Mouse (Mus musculus) left cerebral cortex, postnatal 14 days (tissue): Measurements from ENCODE around the gene Unc93a2. TPM values are rescaled to one million over a fixed set of nuclear protein-coding genes. Genes with fewer than 3 reads are reported as not detected.
A peak's percentile ranks its signal among the peaks of the same experiment; 100 is the strongest.
"Not testable (repeated sequence)": the region's sequence is repeated elsewhere in the genome, so short reads cannot be mapped to it uniquely, and the experiment has no call there.

Experiments
- DNase-seq, 2 experiments: peaks; one replicate each; pipeline ENCODE4 v3.0.0; 2021 to 2022; ENCODE audit warnings: low spot score in 2 of 2, mixed read lengths in 1 of 2
- intact Hi-C: fragments of 180-260 bp; cut with DNase I; formaldehyde crosslinking; loops from one replicate; pipeline ENCODE4 v1.15.1; 2025
- total RNA-seq, 2 experiments: library from RNA; stranded (reverse); gene quantifications; 2 replicates each; pipeline ENCODE4 v1.2.3; 2021

Gene Unc93a2
- total RNA-seq, 2 experiments from 2014 or later = not detected

GRCm38 (mm10) chr17:7377907-7378306 lies 7.4 kb downstream of the Unc93a2 start:
- intact Hi-C loops, DNase-seq: not testable (repeated sequence)

- DNase-seq, intact Hi-C loops: not testable (repeated sequence)
These were observed 8.1 kb downstream of the Unc93a2 start for GRCm38 (mm10) chr17:7376951-7377700.

- DNase-seq, intact Hi-C loops: not testable (repeated sequence)
These were observed 13.4 kb downstream of the Unc93a2 start, which contains the start of gene Gm49630 for GRCm38 (mm10) chr17:7371879-7372278. Gene Gm49630, minus strand, starts transcription at chr17:7371979.

- DNase-seq, intact Hi-C loops: not testable (repeated sequence)
These were observed 15.9 kb downstream of the Unc93a2 start for GRCm38 (mm10) chr17:7369401-7369800.

GRCm38 (mm10) chr17:7366676-7367374 lies 18.4 kb downstream of the Unc93a2 start:
- peak; percentile 37 to 45 for DNase-seq

GRCm38 (mm10) chr17:7366265-7366664 lies 19.0 kb downstream of the Unc93a2 start:
- intact Hi-C loops, DNase-seq: not testable (repeated sequence)

More at GRCm38 (mm10) chr17:7366676-7367374, 18.4 kb downstream of the Unc93a2 start:
- intact Hi-C loops = not testable (repeated sequence)

- DNase-seq, intact Hi-C loops: not testable (repeated sequence)
These were observed 19.6 kb downstream of the Unc93a2 start for GRCm38 (mm10) chr17:7365615-7366014.

- peak; percentile 19 to 66 for DNase-seq
- intact Hi-C loops = not testable (repeated sequence)
These were observed 24.4 kb downstream of the Unc93a2 start for GRCm38 (mm10) chr17:7360749-7361465.

GRCm38 (mm10) chr17:7359806-7360205 lies 25.5 kb downstream of the Unc93a2 start:
- DNase-seq, intact Hi-C loops: not testable (repeated sequence)

- DNase-seq, intact Hi-C loops: not testable (repeated sequence)
These were observed 32.7 kb downstream of the Unc93a2 start, which contains the start of gene Ttll2 for GRCm38 (mm10) chr17:7352596-7352995. Gene Ttll2, minus strand, starts transcription at chr17:7352696.

GRCm38 (mm10) chr17:7348765-7349164 lies 36.5 kb downstream of the Unc93a2 start:
- intact Hi-C loops, DNase-seq: not testable (repeated sequence)

- peak in 1 of 2 experiments; percentile 35 for DNase-seq
- intact Hi-C loops = not testable (repeated sequence)
These were observed 47.9 kb downstream of the Unc93a2 start for GRCm38 (mm10) chr17:7337381-7337780.

GRCm38 (mm10) chr17:7332745-7333144 lies 52.5 kb downstream of the Unc93a2 start:
- DNase-seq, intact Hi-C loops: not testable (repeated sequence)

- DNase-seq, intact Hi-C loops: not testable (repeated sequence)
These were observed 58.8 kb downstream of the Unc93a2 start for GRCm38 (mm10) chr17:7326415-7326814.

- intact Hi-C loops, DNase-seq: not testable (repeated sequence)
These were observed 60.9 kb downstream of the Unc93a2 start, which contains the start of gene Tcp10a for GRCm38 (mm10) chr17:7324346-7324745. Gene Tcp10a, plus strand, starts transcription at chr17:7324646.

GRCm38 (mm10) chr17:7319789-7320188 lies 65.5 kb downstream of the Unc93a2 start:
- intact Hi-C loops, DNase-seq: not testable (repeated sequence)

- DNase-seq, intact Hi-C loops: not testable (repeated sequence)
These were observed 69.4 kb downstream of the Unc93a2 start for GRCm38 (mm10) chr17:7315693-7316382.
